Mouse (Mus musculus): Measurements from ENCODE around the gene Olfr1270.
"Not testable (repeated sequence)": the region's sequence is repeated elsewhere in the genome, so short reads cannot be mapped to it uniquely, and the experiment has no call there.

Olfr1270 gene

GRCm38 (mm10) chr2:90152991-90153390 is at the start of gene Olfr1270:
TSS of gene Olfr1270 (minus strand) at chr2:90153091.
- no peak for DNase-seq (ENCODE audit: low read depth, low spot score)

GRCm38 (mm10) chr2:90199606-90200005 is 46.7 kb upstream of the Olfr1270 start:
- not testable (repeated sequence) for DNase-seq (ENCODE audit: low read depth, low spot score)

- DNase-seq (ENCODE audit: low read depth, low spot score): not testable (repeated sequence)
Observed at GRCm38 (mm10) chr2:90195285-90195684, 42.4 kb upstream of the Olfr1270 start.

GRCm38 (mm10) chr2:90194750-90195149 is 41.9 kb upstream of the Olfr1270 start:
- DNase-seq (ENCODE audit: low read depth, low spot score): not testable (repeated sequence)

GRCm38 (mm10) chr2:90187082-90187481 is 34.2 kb upstream of the Olfr1270 start:
- not testable (repeated sequence) for DNase-seq (ENCODE audit: low read depth, low spot score)

GRCm38 (mm10) chr2:90186082-90186481 is 33.2 kb upstream of the Olfr1270 start:
- not testable (repeated sequence) for DNase-seq (ENCODE audit: low read depth, low spot score)

- no peak for DNase-seq (ENCODE audit: low read depth, low spot score)
Observed at GRCm38 (mm10) chr2:90153916-90154315, 1.0 kb upstream of the Olfr1270 start.

GRCm38 (mm10) chr2:90142196-90142595 is 10.7 kb downstream of the Olfr1270 start, which contains the start of gene Olfr32:
TSS of gene Olfr32 (minus strand) at chr2:90142296.
- DNase-seq (ENCODE audit: low read depth, low spot score): no peak

GRCm38 (mm10) chr2:90121312-90121711 is 31.6 kb downstream of the Olfr1270 start, which contains the start of gene Olfr1269:
TSS of gene Olfr1269 (minus strand) at chr2:90121412.
- DNase-seq (ENCODE audit: low read depth, low spot score): no peak
